Mouse (Mus musculus) neural tube, embryonic 14.5 days (tissue): ENCODE measurements around the gene Ppp1ca. TPM values are rescaled to one million over a fixed set of nuclear protein-coding genes. Genes with fewer than 3 reads are reported as not detected.

Experiments
- ATAC-seq: fragments of 200-750 bp; cut with Nextera tagmentation; 2 replicates; pipeline ENCODE4 v1.8.0; 2017; ENCODE audit warnings: low read depth, mild to moderate bottlenecking, moderate TSS enrichment, moderate library complexity
- H3K27ac ChIP-seq: fragments of 300-500 bp; sonication (generic); 2 replicates; pipeline ENCODE4 v1.5.1; 2014; ENCODE audit warnings: low read depth, mild to moderate bottlenecking, control low read depth, low read length, moderate library complexity, mixed read lengths
- H3K27me3 ChIP-seq: fragments of 300-500 bp; sonication (generic); 2 replicates; pipeline ENCODE4 v1.6.1; 2014; ENCODE audit warnings: low read length; ENCODE audit not compliant: control insufficient read depth, insufficient read depth
- H3K36me3 ChIP-seq: fragments of 300-500 bp; sonication (generic); 2 replicates; pipeline ENCODE4 v1.6.1; 2014; ENCODE audit warnings: low read length, mixed read lengths; ENCODE audit not compliant: control insufficient read depth, insufficient read depth
- H3K4me1 ChIP-seq: fragments of 300-500 bp; sonication (generic); 2 replicates; pipeline ENCODE4 v1.6.1; 2014; ENCODE audit warnings: low read length; ENCODE audit not compliant: control insufficient read depth, insufficient read depth
- H3K4me2 ChIP-seq: fragments of 300-500 bp; sonication (generic); 2 replicates; pipeline ENCODE4 v1.6.1; 2014; ENCODE audit warnings: mild to moderate bottlenecking, low read depth, low read length, control low read depth
- H3K4me3 ChIP-seq: fragments of 300-500 bp; sonication (generic); 2 replicates; pipeline ENCODE4 v1.5.1; 2014; ENCODE audit warnings: low read depth, low read length, control low read depth, mixed read lengths
- H3K9ac ChIP-seq: fragments of 300-500 bp; sonication (generic); replicated peaks from 2 replicates; pipeline ENCODE4 v1.6.1; 2014; ENCODE audit warnings: low read depth, mild to moderate bottlenecking, control low read depth, low read length, mixed read lengths
- H3K9me3 ChIP-seq: fragments of 300-500 bp; sonication (generic); 2 replicates; pipeline ENCODE4 v1.6.1; 2016; ENCODE audit warnings: low read length; ENCODE audit not compliant: control insufficient read depth
- WGBS: fragments of 180-500 bp; shearing (Covaris S2); extraction: QIAGEN DNeasy Blood & Tissue Kit; methylation state at CpG from one replicate; pipeline ENCODE4 v1.1.7; 2014; 5-methylcytosine and 5-hydroxymethylcytosine counted together
- polyA plus RNA-seq: library from polyadenylated mRNA; unstranded; fragments of >200 nt; fragmentation: Nextera tagmentation; extraction: Ambion mirVana; gene quantifications from 2 replicates; pipeline ENCODE4 v1.2.1, GENCODE M21; 2014

The Ppp1ca gene
- polyA plus RNA-seq, 1 experiment from 2014 or later = 574 TPM

GRCm38 (mm10) chr19:4190831-4191334 is 982 bp upstream of the Ppp1ca start, which contains the start of gene Tbc1d10c:
Gene Tbc1d10c (minus strand): TSS chr19:4191284.
- no peak for ATAC-seq
- H3K9me3 ChIP-seq = no peaks in the 10 kb centered on the region
- H3K27ac ChIP-seq = peak within 1 kb of the TSS; percentile 91
- H3K9ac ChIP-seq = peak within 1 kb of the TSS; percentile 98
- peaks cover 10% of the 10 kb centered on the region for H3K4me1 ChIP-seq
- H3K4me3 ChIP-seq = peak within 1 kb of the TSS; percentile 80
- 54% methylated on average over 3 of the region's 4 CpGs for WGBS
- H3K27me3 ChIP-seq = no peaks in the 10 kb centered on the region
- peak within 1 kb of the TSS; percentile 97 for H3K4me2 ChIP-seq
- peaks cover 24% of the 10 kb centered on the region for H3K36me3 ChIP-seq

- peak; percentile 52 for ATAC-seq
- H3K27me3 ChIP-seq = no peaks in the 10 kb centered on the region
- peaks cover 26% of the 10 kb centered on the region for H3K36me3 ChIP-seq
- peak overlapping the region; percentile 98 for H3K9ac ChIP-seq
- H3K4me1 ChIP-seq = peaks cover 10% of the 10 kb centered on the region
- peak overlapping the region; percentile 91 for H3K27ac ChIP-seq
- H3K4me2 ChIP-seq = peak overlapping the region; percentile 97
- peak overlapping the region; percentile 80 for H3K4me3 ChIP-seq
- WGBS = under 1% methylated on average over 51 of the region's 52 CpGs
- no peaks in the 10 kb centered on the region for H3K9me3 ChIP-seq
These were observed 553 bp downstream of the Ppp1ca start for GRCm38 (mm10) chr19:4192251-4192985.

GRCm38 (mm10) chr19:4193129-4193528 is 1.3 kb downstream of the Ppp1ca start:
- Histone ChIP-seq H3K9ac (peak overlapping the region; percentile 98), H3K4me2 (peak overlapping the region; percentile 97), H3K4me3 (peak overlapping the region; percentile 80), H3K36me3 (peaks cover 26% of the 10 kb centered on the region), H3K4me1 (peaks cover 10% of the 10 kb centered on the region), H3K27ac (no peak overlapping the region), H3K9me3 (no peaks in the 10 kb centered on the region), H3K27me3 (no peaks in the 10 kb centered on the region)
- ATAC-seq = no peak
- WGBS = 68% methylated on average over 6 of the region's 6 CpGs

GRCm38 (mm10) chr19:4194021-4194724 is 2.3 kb downstream of the Ppp1ca start:
- H3K36me3 ChIP-seq = peaks cover 26% of the 10 kb centered on the region
- H3K9me3 ChIP-seq = no peaks in the 10 kb centered on the region
- no peak overlapping the region for H3K27ac ChIP-seq
- H3K4me2 ChIP-seq = no peak overlapping the region
- H3K9ac ChIP-seq = no peak overlapping the region
- 86% methylated on average over 8 of the region's 8 CpGs for WGBS
- no peak overlapping the region for H3K4me3 ChIP-seq
- H3K4me1 ChIP-seq = peaks cover 10% of the 10 kb centered on the region
- no peaks in the 10 kb centered on the region for H3K27me3 ChIP-seq
- no peak for ATAC-seq

- peaks cover 26% of the 10 kb centered on the region for H3K36me3 ChIP-seq
- H3K9me3 ChIP-seq = no peaks in the 10 kb centered on the region
These were observed 3.1 kb downstream of the Ppp1ca start for GRCm38 (mm10) chr19:4194776-4195650.

GRCm38 (mm10) chr19:4196048-4196447 is 4.2 kb downstream of the Ppp1ca start:
- no peaks in the 10 kb centered on the region for H3K9me3 ChIP-seq
- peaks cover 26% of the 10 kb centered on the region for H3K36me3 ChIP-seq
- 75% methylated on average over 2 of the region's 2 CpGs for WGBS
- no peak for ATAC-seq
- H3K27me3 ChIP-seq = no peaks in the 10 kb centered on the region
- H3K4me1 ChIP-seq = peaks cover 19% of the 10 kb centered on the region
- H3K27ac ChIP-seq = no peak overlapping the region
- H3K9ac ChIP-seq = no peak overlapping the region
- no peak overlapping the region for H3K4me3 ChIP-seq
- H3K4me2 ChIP-seq = no peak overlapping the region

More at GRCm38 (mm10) chr19:4194776-4195650, 3.1 kb downstream of the Ppp1ca start:
- Histone ChIP-seq H3K4me2 (no peak overlapping the region), H3K4me3 (no peak overlapping the region), H3K4me1 (peaks cover 10% of the 10 kb centered on the region), H3K27ac (no peak overlapping the region), H3K27me3 (no peaks in the 10 kb centered on the region), H3K9ac (no peak overlapping the region)
- ATAC-seq = no peak
- WGBS = 77% methylated on average over 12 of the region's 12 CpGs

- Histone ChIP-seq H3K4me2 (no peak overlapping the region), H3K4me1 (peaks cover 20% of the 10 kb centered on the region), H3K9me3 (no peaks in the 10 kb centered on the region), H3K36me3 (peaks cover 26% of the 10 kb centered on the region), H3K4me3 (no peak overlapping the region), H3K9ac (no peak overlapping the region), H3K27me3 (no peaks in the 10 kb centered on the region), H3K27ac (no peak overlapping the region)
- 25% methylated on average over 5 of the region's 5 CpGs for WGBS
- ATAC-seq = no peak
These were observed 4.7 kb downstream of the Ppp1ca start for GRCm38 (mm10) chr19:4196548-4196947.

- ATAC-seq = no peak
- H3K27ac ChIP-seq = no peak overlapping the region
- no peak overlapping the region for H3K9ac ChIP-seq
- peaks cover 22% of the 10 kb centered on the region for H3K4me1 ChIP-seq
- 79% methylated on average over 3 of the region's 3 CpGs for WGBS
- H3K4me2 ChIP-seq = no peak overlapping the region
- peaks cover 26% of the 10 kb centered on the region for H3K36me3 ChIP-seq
- no peaks in the 10 kb centered on the region for H3K27me3 ChIP-seq
- no peaks in the 10 kb centered on the region for H3K9me3 ChIP-seq
- no peak overlapping the region for H3K4me3 ChIP-seq
These were observed 5.3 kb downstream of the Ppp1ca start for GRCm38 (mm10) chr19:4197180-4197579.
